In genomic region chr15:91314402-91315318, GRCm38 (mm10) we compare ENCODE assay signal across 9 mouse cellular contexts.
DNase-seq lines count a peak whose midpoint lies in the region; ATAC-seq and TF ChIP-seq lines count a peak whose summit lies in the region.
"Had no signal": no experiment of that assay in that cellular context is flagged by ENCODE, and none has a peak within 500 bp of the region (broad histone marks: within the 10 kb centered on the region; RNA-seq: fewer than 3 reads in every experiment).

No protein-coding gene starts in this region.

- TF ChIP-seq CTCF in intestine, postnatal 0 days (IDR thresholded peaks at IDR 0.05; ENCODE audit: low read depth), result no peak

- H3K9me3 ChIP-seq in intestine, embryonic 14.5 days (ENCODE audit: control insufficient read depth, low read length), result 0 out of 2 replicates have a peak, but pooled peaks cover 4% of the 10 kb centered on the region
- no peaks in the 10 kb centered on the region for H3K9me3 ChIP-seq in intestine, postnatal 0 days (ENCODE audit: control insufficient read depth)

- 63% methylated on average over 19 of the region's 19 CpGs for WGBS in intestine, embryonic 14.5 days
- WGBS in intestine, postnatal 0 days, result 70% methylated on average over 19 of the region's 19 CpGs

- no peak overlapping the region for H3K27ac ChIP-seq in intestine, embryonic 14.5 days (ENCODE audit: low read depth)
- H3K27ac ChIP-seq in intestine, postnatal 0 days (ENCODE audit: low read depth, low read length), result no peak overlapping the region

- peak overlapping the region; percentile 25 for H3K4me2 ChIP-seq in intestine, embryonic 14.5 days (ENCODE audit: low read length)
- H3K4me2 ChIP-seq in intestine, postnatal 0 days (replicated peaks; ENCODE audit: low read depth), result no peak overlapping the region; the same call in 1 of the 2 replicates

- peaks cover 5% of the 10 kb centered on the region; the same call in 1 of the 2 replicates for H3K4me1 ChIP-seq in intestine, embryonic 14.5 days (replicated peaks; ENCODE audit: control insufficient read depth, insufficient read depth, low read length)
- no peaks in the 10 kb centered on the region for H3K4me1 ChIP-seq in intestine, postnatal 0 days (replicated peaks; ENCODE audit: control insufficient read depth, insufficient read depth, low read length)

- H3K36me3 ChIP-seq in intestine, embryonic 14.5 days (ENCODE audit: control insufficient read depth, insufficient read depth, low read length), result no peaks in the 10 kb centered on the region
- H3K36me3 ChIP-seq in intestine, postnatal 0 days (ENCODE audit: control insufficient read depth, insufficient read depth), result no peaks in the 10 kb centered on the region

- no peak overlapping the region for H3K4me3 ChIP-seq in intestine, embryonic 14.5 days (ENCODE audit: low read depth, low read length)
- H3K4me3 ChIP-seq in intestine, postnatal 0 days (ENCODE audit: low read depth, low read length), result no peak overlapping the region

- H3K27me3 ChIP-seq in intestine, embryonic 14.5 days (replicated peaks; ENCODE audit: control insufficient read depth, insufficient read depth, low read length), result no peaks in the 10 kb centered on the region
- H3K27me3 ChIP-seq in intestine, postnatal 0 days (replicated peaks; ENCODE audit: control insufficient read depth, insufficient read depth, low read length), result no peaks in the 10 kb centered on the region

- ATAC-seq in intestine, embryonic 14.5 days (replicated peaks; ENCODE audit: low FRiP score, low TSS enrichment, low read depth), result no peak
- ATAC-seq in intestine, postnatal 0 days, result no peak

- peak; percentile 56 for DNase-seq in intestine, embryonic 14.5 days (ENCODE audit: low spot score)
- DNase-seq in right cerebral cortex, adult 18-20 months, result peak; percentile 40
- no peak for DNase-seq in right cerebral cortex, postnatal 36 days (ENCODE audit: low spot score in 2 of 2)
- DNase-seq in kidney, postnatal 4 days, result peak; percentile 18 to 24
- peak; percentile 77 for DNase-seq in telencephalon, adult 2 months (ENCODE audit: low read depth, low spot score)
- DNase-seq in cerebellum, postnatal 36 days, result no peak
- DNase-seq: cerebellum, adult 9-11 months; lung, adult 18-20 months had no signal

- H3K9ac ChIP-seq in intestine, embryonic 14.5 days (ENCODE audit: low read length), result no peak overlapping the region
- no peak overlapping the region for H3K9ac ChIP-seq in intestine, postnatal 0 days (ENCODE audit: low read depth, low read length)

Comparison
In these comparisons a context has a peak if more than half of its experiments do, and no peak if none do; other contexts are left out.
1. DNase-seq: peak in intestine, embryonic 14.5 days (single experiment), right cerebral cortex, adult 18-20 months (single experiment), kidney, postnatal 4 days (2 of 2) and telencephalon, adult 2 months (single experiment); none in right cerebral cortex, postnatal 36 days (0 of 2) and cerebellum, postnatal 36 days (0 of 2).